Mouse (Mus musculus): ENCODE measurements around the gene Scaper. TPM values are rescaled to one million over a fixed set of nuclear protein-coding genes. Genes with fewer than 3 reads are reported as not detected.

Gene Scaper
- polyA plus RNA-seq, 1 experiment: 2.6 TPM

GRCm38 (mm10) chr9:55609751-55610150 lies 328.2 kb downstream of the Scaper start:
- Histone ChIP-seq H3K27me3 (ENCODE audit: control insufficient read depth, insufficient read depth, low read length) (no peaks in the 10 kb centered on the region), H3K27ac (ENCODE audit: insufficient read depth, low read depth, low read length) (no peak overlapping the region), H3K4me3 (ENCODE audit: low read depth, low read length) (no peak overlapping the region), H3K36me3 (ENCODE audit: control insufficient read depth, insufficient read depth, low read length) (no peaks in the 10 kb centered on the region), H3K4me1 (ENCODE audit: control insufficient read depth, insufficient read depth, insufficient read length, low read length) (no peaks in the 10 kb centered on the region)
- TF ChIP-seq CTCF (IDR thresholded peaks at IDR 0.05; ENCODE audit: extremely low read depth, insufficient read length, insufficient replicate concordance, low read depth, low read length) (no peak), POLR2A (IDR thresholded peaks at IDR 0.05; ENCODE audit: low read depth, low read length) (no peak)
- WGBS: 59% methylated on average over 4 of the region's 4 CpGs

- whole genome bisulfite sequencing: 51% methylated on average over 7 of the region's 7 CpGs
- TF ChIP-seq POLR2A (IDR thresholded peaks at IDR 0.05; ENCODE audit: low read depth, low read length): no peak
- no peak for TF ChIP-seq CTCF (IDR thresholded peaks at IDR 0.05; ENCODE audit: extremely low read depth, insufficient read length, insufficient replicate concordance, low read depth, low read length)
- no peak overlapping the region for H3K27ac ChIP-seq (ENCODE audit: insufficient read depth, low read depth, low read length)
These were observed 329.0 kb downstream of the Scaper start for GRCm38 (mm10) chr9:55608701-55609531.

GRCm38 (mm10) chr9:55598594-55598993 lies 339.3 kb downstream of the Scaper start:
- H3K36me3 ChIP-seq (ENCODE audit: control insufficient read depth, insufficient read depth, low read length): no peaks in the 10 kb centered on the region
- no peaks in the 10 kb centered on the region for H3K27me3 ChIP-seq (ENCODE audit: control insufficient read depth, insufficient read depth, low read length)
- H3K4me1 ChIP-seq (ENCODE audit: control insufficient read depth, insufficient read depth, insufficient read length, low read length): no peaks in the 10 kb centered on the region
- H3K27ac ChIP-seq (ENCODE audit: insufficient read depth, low read depth, low read length): no peak overlapping the region
- no peak overlapping the region for H3K4me3 ChIP-seq (ENCODE audit: low read depth, low read length)
- TF ChIP-seq POLR2A (IDR thresholded peaks at IDR 0.05; ENCODE audit: low read depth, low read length): no peak
- TF ChIP-seq CTCF (IDR thresholded peaks at IDR 0.05; ENCODE audit: extremely low read depth, insufficient read length, insufficient replicate concordance, low read depth, low read length): no peak

More at GRCm38 (mm10) chr9:55608701-55609531, 329.0 kb downstream of the Scaper start:
- Histone ChIP-seq H3K4me1 (ENCODE audit: control insufficient read depth, insufficient read depth, insufficient read length, low read length) (no peaks in the 10 kb centered on the region), H3K4me3 (ENCODE audit: low read depth, low read length) (no peak overlapping the region), H3K27me3 (ENCODE audit: control insufficient read depth, insufficient read depth, low read length) (no peaks in the 10 kb centered on the region), H3K36me3 (ENCODE audit: control insufficient read depth, insufficient read depth, low read length) (no peaks in the 10 kb centered on the region)

- Histone ChIP-seq H3K4me3 (ENCODE audit: low read depth, low read length) (no peak overlapping the region), H3K4me1 (ENCODE audit: control insufficient read depth, insufficient read depth, insufficient read length, low read length) (no peaks in the 10 kb centered on the region), H3K27me3 (ENCODE audit: control insufficient read depth, insufficient read depth, low read length) (no peaks in the 10 kb centered on the region), H3K36me3 (ENCODE audit: control insufficient read depth, insufficient read depth, low read length) (no peaks in the 10 kb centered on the region), H3K27ac (ENCODE audit: insufficient read depth, low read depth, low read length) (no peak overlapping the region)
- 93% methylated on average over 6 of the region's 6 CpGs for WGBS
- no peak for TF ChIP-seq CTCF (IDR thresholded peaks at IDR 0.05; ENCODE audit: extremely low read depth, insufficient read length, insufficient replicate concordance, low read depth, low read length)
These were observed 351.8 kb downstream of the Scaper start for GRCm38 (mm10) chr9:55586141-55586540.

GRCm38 (mm10) chr9:55581414-55581813 lies 356.5 kb downstream of the Scaper start:
- Histone ChIP-seq H3K4me3 (ENCODE audit: low read depth, low read length) (no peak overlapping the region), H3K27ac (ENCODE audit: insufficient read depth, low read depth, low read length) (no peak overlapping the region), H3K27me3 (ENCODE audit: control insufficient read depth, insufficient read depth, low read length) (no peaks in the 10 kb centered on the region), H3K4me1 (ENCODE audit: control insufficient read depth, insufficient read depth, insufficient read length, low read length) (no peaks in the 10 kb centered on the region), H3K36me3 (ENCODE audit: control insufficient read depth, insufficient read depth, low read length) (no peaks in the 10 kb centered on the region; the same call in 1 of the 2 replicates)
- no peak for TF ChIP-seq CTCF (IDR thresholded peaks at IDR 0.05; ENCODE audit: extremely low read depth, insufficient read length, insufficient replicate concordance, low read depth, low read length)
- no peak for TF ChIP-seq POLR2A (IDR thresholded peaks at IDR 0.05; ENCODE audit: low read depth, low read length)
- WGBS: 83% methylated on average over 3 of the region's 3 CpGs

- Histone ChIP-seq H3K36me3 (ENCODE audit: control insufficient read depth, insufficient read depth, low read length) (no peaks in the 10 kb centered on the region; the same call in 1 of the 2 replicates), H3K4me1 (ENCODE audit: control insufficient read depth, insufficient read depth, insufficient read length, low read length) (no peaks in the 10 kb centered on the region), H3K4me3 (ENCODE audit: low read depth, low read length) (no peak overlapping the region), H3K27ac (ENCODE audit: insufficient read depth, low read depth, low read length) (no peak overlapping the region), H3K27me3 (ENCODE audit: control insufficient read depth, insufficient read depth, low read length) (no peaks in the 10 kb centered on the region)
- TF ChIP-seq POLR2A (IDR thresholded peaks at IDR 0.05; ENCODE audit: low read depth, low read length) (no peak), CTCF (IDR thresholded peaks at IDR 0.05; ENCODE audit: extremely low read depth, insufficient read length, insufficient replicate concordance, low read depth, low read length) (no peak)
- WGBS: 98% methylated on average over 1 of the region's 1 CpGs
These were observed 361.3 kb downstream of the Scaper start for GRCm38 (mm10) chr9:55576571-55576970.

- H3K27ac ChIP-seq (ENCODE audit: insufficient read depth, low read depth, low read length): no peak overlapping the region
- WGBS: 78% methylated on average over 1 of the region's 1 CpGs
- no peak overlapping the region for H3K4me3 ChIP-seq (ENCODE audit: low read depth, low read length)
- H3K36me3 ChIP-seq (ENCODE audit: control insufficient read depth, insufficient read depth, low read length): no peaks in the 10 kb centered on the region
- TF ChIP-seq POLR2A (IDR thresholded peaks at IDR 0.05; ENCODE audit: low read depth, low read length) (no peak), CTCF (IDR thresholded peaks at IDR 0.05; ENCODE audit: extremely low read depth, insufficient read length, insufficient replicate concordance, low read depth, low read length) (no peak)
- H3K4me1 ChIP-seq (ENCODE audit: control insufficient read depth, insufficient read depth, insufficient read length, low read length): no peaks in the 10 kb centered on the region
- H3K27me3 ChIP-seq (ENCODE audit: control insufficient read depth, insufficient read depth, low read length): no peaks in the 10 kb centered on the region
These were observed 366.8 kb downstream of the Scaper start for GRCm38 (mm10) chr9:55571071-55571470.
